In genomic region chr2:130178381-130178705, GRCm38 (mm10) we compare ENCODE assay signal across 8 mouse cellular contexts. TPM values are rescaled to one million over a fixed set of nuclear protein-coding genes. Genes with fewer than 3 reads are reported as not detected.
DNase-seq lines count a peak whose midpoint lies in the region; ATAC-seq and TF ChIP-seq lines count a peak whose summit lies in the region.

No protein-coding gene starts in this region.

- no peak for ATAC-seq in heart, embryonic 13.5 days (ENCODE audit: extremely low read depth, insufficient number of reproducible peaks, low FRiP score, low TSS enrichment)
- ATAC-seq in erythroid progenitor cell, adult 5-6 weeks (replicated peaks; ENCODE audit: low FRiP score, poor library complexity, severe bottlenecking): peak; percentile 17; the same call in 1 of the 2 replicates
- peak; percentile 16; the same call in 1 of the 2 replicates for ATAC-seq in liver, embryonic 12.5 days
- ATAC-seq in inflammation-experienced regulatory T-cells, adult 6 months: no peak

- H3K9me3 ChIP-seq in heart, embryonic 13.5 days: 0 out of 2 replicates have a peak, but pooled peaks cover 4% of the 10 kb centered on the region
- no peaks in the 10 kb centered on the region for H3K9me3 ChIP-seq in liver, embryonic 12.5 days (replicated peaks)

- peak overlapping the region; percentile 96 for H3K27ac ChIP-seq in heart, embryonic 13.5 days (replicated peaks)
- peak overlapping the region; percentile 88 for H3K27ac ChIP-seq in liver, embryonic 12.5 days
- H3K27ac ChIP-seq in small intestine, adult 2 months (ENCODE audit: insufficient read depth, low read depth, low read length): peak overlapping the region; percentile 57; the same call in 1 of the 2 replicates

- H3K27me3 ChIP-seq in heart, embryonic 13.5 days (replicated peaks): no peaks in the 10 kb centered on the region
- H3K27me3 ChIP-seq in liver, embryonic 12.5 days (replicated peaks): no peaks in the 10 kb centered on the region
- H3K27me3 ChIP-seq in small intestine, adult 2 months (ENCODE audit: control insufficient read depth, insufficient read depth, low read length): no peaks in the 10 kb centered on the region

- 0% methylated on average over 11 of the region's 11 CpGs for WGBS in heart, embryonic 13.5 days
- 1% methylated on average over 11 of the region's 11 CpGs for WGBS in liver, embryonic 12.5 days (ENCODE audit: insufficient replicate concordance)
- under 1% methylated on average over 11 of the region's 11 CpGs for WGBS in small intestine, adult 2 months

- H3K4me1 ChIP-seq in heart, embryonic 13.5 days: peaks cover 25% of the 10 kb centered on the region
- peaks cover 33% of the 10 kb centered on the region for H3K4me1 ChIP-seq in liver, embryonic 12.5 days
- H3K4me1 ChIP-seq in small intestine, adult 2 months (ENCODE audit: control insufficient read depth, insufficient read depth, insufficient read length, low read length): peaks cover 4% of the 10 kb centered on the region; the same call in 1 of the 2 replicates

- TF ChIP-seq POLR2A in small intestine, adult 2 months (IDR thresholded peaks at IDR 0.05; ENCODE audit: low read depth, low read length): no peak

- H3K4me2 ChIP-seq in heart, embryonic 13.5 days: peak overlapping the region; percentile 89
- peak overlapping the region; percentile 87 for H3K4me2 ChIP-seq in liver, embryonic 12.5 days

- peaks cover 37% of the 10 kb centered on the region for H3K36me3 ChIP-seq in heart, embryonic 13.5 days
- H3K36me3 ChIP-seq in liver, embryonic 12.5 days: peaks cover 40% of the 10 kb centered on the region
- peaks cover 25% of the 10 kb centered on the region for H3K36me3 ChIP-seq in small intestine, adult 2 months (ENCODE audit: control insufficient read depth, insufficient read depth, low read length)

- TF ChIP-seq CTCF in small intestine, adult 2 months (IDR thresholded peaks at IDR 0.05; ENCODE audit: extremely low read depth, insufficient read length, insufficient replicate concordance, low read depth, low read length): no peak

- peak overlapping the region; percentile 100 for H3K4me3 ChIP-seq in heart, embryonic 13.5 days
- H3K4me3 ChIP-seq in liver, embryonic 12.5 days: peak overlapping the region; percentile 100
- peak overlapping the region; percentile 85 for H3K4me3 ChIP-seq in small intestine, adult 2 months (ENCODE audit: low read depth, low read length)

- peak overlapping the region; percentile 100 for H3K9ac ChIP-seq in heart, embryonic 13.5 days
- peak overlapping the region; percentile 99 for H3K9ac ChIP-seq in liver, embryonic 12.5 days

- no peak for DNase-seq in heart, postnatal 4 days
- peak; percentile 13 for DNase-seq in ES-CJ7 (ENCODE audit: low read depth, low spot score)
- DNase-seq in urinary bladder, postnatal 10 days (ENCODE audit: low spot score): no peak

RNA-seq across cellular contexts. Expression of gene Snrpb, which starts 0.9 kb away (rescaled TPM):
- 426 and 455 TPM in 2 replicates for polyA plus RNA-seq in heart, embryonic 13.5 days (2015; fragmentation: Nextera tagmentation; extraction: Ambion mirVana)
- 100 to 1,000 TPM; 221 to 229 TPM for total RNA-seq in heart, postnatal 4 days (2021)
- 85.1 and 112 TPM in 2 replicates for total RNA-seq in erythroid progenitor cell, adult 5-6 weeks (2015; ENCODE audit: low replicate concordance)
- total RNA-seq in erythroid progenitor cell, adult 5-6 weeks (2017; ENCODE audit: low replicate concordance): 53.6 and 69.1 TPM in 2 replicates
- 436 and 453 TPM in 2 replicates for polyA plus RNA-seq in liver, embryonic 12.5 days (2016; fragmentation: Nextera tagmentation; extraction: Ambion mirVana)
- polyA plus RNA-seq in small intestine, adult 2 months (2012; rRNA removed): 126 and 223 TPM in 2 replicates
- polyA plus RNA-seq in inflammation-experienced regulatory T-cells, adult 6 months (2017; shearing (Covaris generic)): 100 to 1,000 TPM; 297 to 418 (median 316) TPM

RNA-seq across cellular contexts. Expression of gene Tmc2, which starts 16.7 kb away (rescaled TPM):
- not detected in 2 replicates for polyA plus RNA-seq in heart, embryonic 13.5 days (2015; fragmentation: Nextera tagmentation; extraction: Ambion mirVana)
- total RNA-seq in heart, postnatal 4 days (2021): not detected
- not detected in 2 replicates for total RNA-seq in erythroid progenitor cell, adult 5-6 weeks (2015; ENCODE audit: low replicate concordance)
- not detected in 2 replicates for total RNA-seq in erythroid progenitor cell, adult 5-6 weeks (2017; ENCODE audit: low replicate concordance)
- polyA plus RNA-seq in liver, embryonic 12.5 days (2016; fragmentation: Nextera tagmentation; extraction: Ambion mirVana): 0.04 TPM in 1 of 2 replicates, not detected in the other
- polyA plus RNA-seq in small intestine, adult 2 months (2012; rRNA removed): not detected in 2 replicates
- polyA plus RNA-seq in inflammation-experienced regulatory T-cells, adult 6 months (2017; shearing (Covaris generic)): not detected

Comparison
In these comparisons a context has a peak if more than half of its experiments do, and no peak if none do; other contexts are left out.
1. ATAC-seq: peak in erythroid progenitor cell, adult 5-6 weeks (single experiment) and liver, embryonic 12.5 days (single experiment); none in heart, embryonic 13.5 days (single experiment) and inflammation-experienced regulatory T-cells, adult 6 months (single experiment).
2. Peak in every context shown above with its lines, with median percentiles within 50 percentile points of each other: H3K27ac ChIP-seq and H3K4me3 ChIP-seq.